Mouse (Mus musculus) testis, postnatal 10 days (tissue): ENCODE results near the gene Prune1.

ENCODE experiments used
- DNase-seq: peaks from one replicate; pipeline ENCODE4 v3.0.0; 2021; ENCODE audit warnings: low spot score

Gene Prune1

DNA sequence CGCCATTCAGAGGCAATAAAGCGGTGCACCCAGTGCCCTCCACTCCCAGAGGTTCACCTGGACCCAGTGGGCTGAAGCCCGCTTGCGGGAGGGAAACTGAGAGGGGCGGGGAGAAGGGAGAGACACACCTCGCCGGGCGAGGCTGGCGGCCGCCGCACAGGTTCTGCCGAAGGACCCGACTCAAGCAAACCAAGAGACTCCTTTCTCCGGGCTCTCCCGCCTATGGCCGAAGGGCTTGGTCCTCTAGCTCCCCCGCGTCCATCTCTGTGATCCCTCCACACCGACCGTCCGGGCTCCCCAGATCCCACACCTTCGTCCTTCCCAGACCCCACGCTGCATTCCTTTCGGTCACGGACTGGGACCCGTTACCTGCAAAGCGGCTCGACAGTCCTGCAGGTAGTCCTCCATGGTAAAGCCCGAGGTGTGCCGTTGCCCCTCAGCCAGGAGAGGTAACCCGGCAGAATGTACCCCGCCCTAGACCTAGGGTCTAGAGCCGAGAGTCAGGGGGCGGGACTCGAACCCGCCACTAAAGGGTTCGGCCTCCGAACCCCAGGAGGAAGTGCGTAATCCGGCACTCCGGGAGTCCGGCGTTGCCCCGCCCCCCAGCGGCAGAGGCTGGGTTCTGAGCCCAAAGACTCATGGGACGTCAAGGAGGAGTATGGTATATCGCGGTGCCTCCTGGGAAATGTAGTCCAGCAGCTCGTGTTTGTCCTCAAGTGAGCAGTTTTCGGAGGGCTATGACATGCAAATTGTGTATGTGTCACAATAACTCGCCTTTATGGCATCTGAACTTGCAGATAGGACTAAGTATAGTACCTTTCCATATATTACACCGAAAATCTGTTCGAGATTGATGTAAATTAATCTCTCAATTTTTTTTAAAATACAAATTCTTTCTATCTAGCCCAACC lies at the start of gene Prune1, which contains the start of gene Mindy1:
Gene Prune1, minus strand, starts transcription at position 861 of the 911 bp plus-strand sequence.
Gene Mindy1, plus strand, starts transcription at position 130 of the 911 bp plus-strand sequence.
- DNase-seq: peak; percentile 99

DNA sequence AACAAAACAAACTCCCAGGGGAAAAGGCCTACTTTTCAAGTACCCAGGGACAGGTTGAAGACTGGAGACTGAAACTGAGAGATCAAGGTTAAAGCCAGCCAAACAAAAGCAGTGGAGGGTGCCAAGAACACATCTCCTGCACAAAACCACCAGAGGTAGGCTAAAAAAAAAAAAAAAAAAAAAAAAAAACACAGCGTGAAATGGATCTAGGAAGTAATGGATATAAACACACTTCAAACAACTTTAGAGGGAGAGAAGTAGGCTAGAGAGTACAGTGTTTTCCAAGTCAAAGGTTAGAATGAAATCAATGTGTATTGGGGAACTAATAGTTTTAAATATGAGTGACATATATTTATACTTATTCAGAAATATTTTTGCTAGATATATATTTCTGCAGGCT lies 49.7 kb upstream of the Prune1 start:
- no peak for DNase-seq

DNA sequence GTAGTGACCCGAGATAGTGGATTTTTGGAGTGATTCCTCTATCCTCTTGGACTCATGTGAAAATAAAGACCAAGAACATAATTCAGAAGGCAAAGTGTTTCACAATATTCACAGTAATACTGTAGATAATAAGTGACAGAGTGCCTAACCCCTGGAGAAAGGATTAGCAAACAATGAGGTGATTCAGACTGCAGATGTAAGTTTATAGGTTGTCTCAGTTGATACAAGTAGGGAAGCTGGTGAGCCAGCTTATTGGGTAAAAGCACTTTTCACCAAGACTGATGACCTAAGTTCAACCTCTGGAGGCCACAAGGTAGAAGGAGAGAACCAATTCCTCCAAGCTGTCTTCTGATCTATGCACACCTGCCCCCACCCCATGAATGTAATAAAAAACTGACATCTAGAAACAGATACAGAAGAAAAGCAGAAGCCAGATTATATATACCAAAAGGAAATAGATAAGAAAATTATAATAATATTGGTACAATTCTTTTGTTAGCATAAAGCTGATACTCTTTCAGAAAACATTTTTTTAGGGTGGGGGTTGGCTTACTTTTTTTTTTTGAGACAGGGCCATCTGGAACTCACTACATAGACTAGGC lies 47.0 kb upstream of the Prune1 start:
- DNase-seq: no peak

- DNase-seq: no peak
Measured at GRCm38 (mm10) chr3:95324454-95325144, 42.7 kb upstream of the Prune1 start.

DNA sequence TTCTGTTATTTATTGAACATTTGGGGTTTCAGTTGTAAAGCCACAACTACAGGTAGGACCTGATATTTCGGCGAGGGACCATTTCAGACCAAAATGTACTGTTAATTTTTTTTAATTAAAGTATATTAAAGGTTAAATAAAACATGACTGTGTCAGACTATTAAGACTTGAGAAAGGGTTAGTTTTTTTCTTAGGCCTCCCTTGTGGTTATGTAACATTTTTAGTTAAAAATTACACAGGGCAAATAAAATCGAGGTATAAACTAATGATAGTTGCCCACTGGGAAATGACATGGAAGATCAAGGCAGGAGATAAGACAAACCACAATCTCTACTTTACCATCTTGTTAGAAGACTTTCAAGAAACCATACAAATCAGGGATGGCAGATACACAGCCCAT lies 41.6 kb upstream of the Prune1 start:
- DNase-seq: no peak

- no peak for DNase-seq
Measured at GRCm38 (mm10) chr3:95319701-95320625, 38.1 kb upstream of the Prune1 start.

GRCm38 (mm10) chr3:95319110-95319509 lies 37.2 kb upstream of the Prune1 start:
- DNase-seq: no peak

DNA sequence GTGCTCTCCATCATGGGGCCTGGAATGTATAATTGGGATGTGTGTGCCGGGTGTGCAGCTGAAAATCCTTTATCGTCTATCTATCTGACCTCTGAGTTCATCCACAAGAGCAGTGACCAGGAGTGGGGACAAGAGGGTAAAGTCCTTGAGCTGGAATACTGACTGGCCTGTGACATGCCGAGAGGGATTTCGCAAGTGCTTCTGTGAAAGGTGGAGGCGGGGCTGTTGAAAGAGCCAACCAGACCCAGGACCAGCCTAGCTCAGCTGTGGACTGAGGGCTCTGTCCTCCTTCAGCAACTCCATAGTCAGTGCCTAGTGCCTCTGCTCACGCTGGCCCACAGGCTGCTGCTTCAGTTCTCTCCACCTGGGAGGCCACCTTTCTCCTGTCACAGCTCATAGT lies 36.7 kb upstream of the Prune1 start:
- no peak for DNase-seq

DNA sequence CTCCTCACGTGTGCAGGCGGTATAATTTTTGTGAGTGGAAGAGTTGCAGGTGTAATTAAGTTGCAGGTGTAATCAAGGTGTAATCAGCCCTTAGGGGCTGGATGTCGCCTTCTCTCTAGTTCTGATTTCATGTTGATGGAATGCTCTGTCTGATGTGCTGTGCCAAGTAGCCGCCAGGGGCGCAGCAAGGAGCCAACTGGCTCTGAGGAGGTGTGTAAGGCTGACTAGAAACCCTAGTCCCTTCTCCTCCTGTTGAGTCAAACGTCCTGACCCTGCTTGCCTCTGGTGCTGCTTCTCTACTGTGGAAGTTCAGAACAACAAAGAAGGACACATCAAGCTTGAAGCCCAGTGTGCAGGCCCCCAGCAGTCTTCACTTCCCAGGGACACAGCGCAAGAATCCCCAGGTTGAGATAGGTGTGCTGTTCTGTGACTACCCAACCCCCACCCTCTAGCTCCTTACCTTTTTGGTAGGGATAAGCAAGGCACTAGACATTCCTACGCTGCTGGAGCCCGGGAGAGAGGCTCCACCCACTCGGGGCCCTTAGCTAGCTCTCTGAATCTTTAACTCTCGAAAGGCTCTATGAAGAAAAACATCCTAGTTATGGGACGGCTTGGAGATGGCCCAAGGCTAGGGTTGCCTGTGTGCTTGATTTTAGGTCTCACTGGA lies 35.7 kb upstream of the Prune1 start:
- DNase-seq: peak; percentile 71

- no peak for DNase-seq
Measured at GRCm38 (mm10) chr3:95315844-95316550, 34.1 kb upstream of the Prune1 start.

DNA sequence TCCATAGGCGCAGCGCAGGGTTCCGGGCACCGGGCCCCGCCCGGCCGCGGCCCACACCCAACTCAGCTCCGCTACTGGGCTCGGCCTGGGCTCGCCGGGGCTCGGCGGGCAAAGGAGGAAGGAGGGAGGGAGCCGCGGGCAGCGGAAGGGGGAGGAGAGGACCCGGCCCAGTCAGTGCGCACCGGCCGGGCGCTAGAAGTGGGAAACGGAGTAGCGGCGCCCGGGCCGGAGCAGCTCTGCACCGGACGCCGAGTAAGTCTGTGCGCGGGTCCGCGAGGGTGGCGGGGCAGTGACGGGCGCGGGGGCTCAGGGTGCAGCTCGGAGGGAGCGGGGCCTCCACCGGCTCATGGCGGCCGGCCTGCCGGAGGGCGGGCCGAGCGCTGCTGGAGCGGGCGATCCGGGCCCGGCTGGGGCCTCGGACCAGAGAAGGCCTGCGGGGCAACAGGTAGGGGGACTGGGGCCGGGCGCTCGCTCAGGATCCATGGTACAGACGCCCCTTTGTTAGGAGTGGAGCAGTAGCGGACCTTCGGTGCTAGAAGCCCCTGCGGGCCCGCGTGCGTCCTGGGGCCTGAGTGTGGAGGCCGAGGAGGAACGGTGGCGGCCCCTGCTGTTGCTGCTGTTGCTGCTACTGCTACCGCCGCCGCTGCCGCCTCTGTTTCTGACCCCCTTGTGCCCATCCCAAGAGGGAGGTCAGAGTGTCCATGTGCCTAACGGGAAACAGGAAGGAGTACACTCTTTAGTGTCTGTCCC lies 33.4 kb upstream of the Prune1 start:
- peak; percentile 93 for DNase-seq

GRCm38 (mm10) chr3:95314486-95315093 lies 32.7 kb upstream of the Prune1 start, which contains the start of gene Cers2:
Gene Cers2 (plus strand): TSS chr3:95314791.
- no peak for DNase-seq

DNA sequence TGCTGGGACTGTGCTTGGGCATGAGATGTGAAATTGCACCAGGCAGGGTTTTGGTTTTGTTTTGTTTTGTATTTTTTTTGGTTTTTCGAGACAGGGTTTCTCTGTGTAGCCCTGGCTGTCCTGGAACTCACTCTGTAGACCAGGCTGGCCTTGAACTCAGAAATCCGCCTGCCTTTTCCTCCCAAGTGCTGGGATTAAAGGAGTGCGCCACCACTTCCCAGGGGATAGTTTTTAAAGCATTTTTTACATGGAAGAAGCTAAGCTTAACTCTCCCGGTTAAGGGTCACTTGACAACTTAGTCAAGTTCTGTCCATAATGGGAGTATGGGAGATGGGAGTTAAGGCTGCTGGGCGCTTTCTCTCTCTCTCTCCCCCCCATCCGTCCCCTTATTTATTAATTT lies 32.2 kb upstream of the Prune1 start:
- no peak for DNase-seq

DNA sequence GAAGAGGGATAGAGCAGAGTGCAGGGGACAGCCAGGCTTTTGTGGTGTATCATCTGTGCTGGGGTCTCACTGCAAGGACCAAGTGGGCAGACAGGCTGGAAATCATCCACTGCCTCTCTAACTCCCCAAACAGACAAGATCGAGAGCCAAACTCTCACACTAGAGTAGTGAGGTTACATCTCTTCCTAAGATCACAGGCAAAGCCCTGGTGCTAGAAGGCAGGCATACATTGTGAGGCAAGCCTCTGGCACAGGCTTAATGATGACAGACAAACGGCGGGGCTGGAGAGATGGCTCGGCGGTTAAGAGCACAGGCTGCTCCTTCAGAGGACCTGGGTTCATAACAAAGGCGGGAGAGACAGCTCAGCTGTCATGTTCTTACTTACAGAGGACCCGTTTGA lies 31.6 kb upstream of the Prune1 start:
- DNase-seq: no peak

DNA sequence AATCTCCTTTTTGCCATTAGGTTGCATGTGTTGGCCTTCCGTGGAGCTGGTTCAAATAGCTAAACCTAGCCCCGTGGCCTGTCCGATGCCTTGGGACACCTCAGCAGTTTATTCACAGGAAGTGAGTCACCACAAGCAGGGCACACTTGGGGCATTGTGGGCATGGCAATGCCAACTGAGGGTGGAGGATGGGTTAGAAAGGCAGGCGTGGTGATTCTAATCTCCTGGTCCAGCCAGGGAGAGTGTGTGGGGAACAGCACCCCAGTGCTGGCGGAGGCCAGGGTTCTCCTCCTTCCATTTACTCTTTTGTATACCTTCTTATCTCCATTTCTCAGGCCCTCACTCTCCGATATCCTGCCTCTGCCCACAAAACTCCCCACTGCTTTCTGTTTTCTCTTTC lies 30.7 kb upstream of the Prune1 start:
- DNase-seq: no peak

DNA sequence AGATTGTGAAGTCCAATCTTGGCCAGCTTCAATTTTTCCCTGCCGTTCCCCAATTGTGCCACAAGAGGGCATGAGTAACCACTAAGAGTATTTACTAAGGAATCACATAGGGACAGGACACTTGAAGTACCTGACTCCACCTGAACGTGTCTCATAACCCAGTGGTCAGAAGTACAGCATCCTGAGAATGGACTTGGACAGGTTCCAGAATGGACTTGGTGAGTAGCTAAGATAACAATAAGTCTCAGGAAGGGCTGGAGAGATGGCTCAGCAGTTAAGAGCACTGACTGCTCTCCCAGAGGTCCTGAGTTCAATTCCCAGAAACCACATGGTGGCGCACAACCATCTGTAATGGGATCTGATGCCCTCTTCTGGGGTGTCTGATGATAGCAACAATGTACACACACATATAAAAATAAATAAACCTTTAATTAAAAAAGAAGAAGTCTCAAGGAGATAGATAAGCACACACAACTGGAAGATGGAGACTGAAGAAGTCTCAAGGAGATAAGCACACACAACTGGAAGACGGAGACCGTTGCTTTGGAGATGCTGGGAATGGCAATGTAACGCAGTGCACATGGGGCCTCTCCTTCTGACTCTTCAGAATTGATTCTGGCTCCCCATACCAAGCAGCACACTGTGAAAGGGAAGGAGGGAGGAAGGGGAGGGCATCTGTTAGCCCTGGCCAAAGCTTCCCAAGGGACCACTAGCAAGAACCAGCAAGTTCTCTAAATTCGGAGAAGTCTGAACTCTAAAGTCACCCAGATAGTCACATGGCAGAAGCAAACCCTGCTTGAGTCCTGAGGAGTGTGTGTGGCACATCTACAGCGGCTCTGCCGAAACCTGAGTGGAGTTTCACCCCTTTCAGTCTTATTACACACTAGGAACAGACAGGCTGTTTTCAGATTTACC lies 29.3 kb upstream of the Prune1 start:
- DNase-seq: peak; percentile 73

GRCm38 (mm10) chr3:95310496-95310895 lies 28.6 kb upstream of the Prune1 start:
- no peak for DNase-seq

DNA sequence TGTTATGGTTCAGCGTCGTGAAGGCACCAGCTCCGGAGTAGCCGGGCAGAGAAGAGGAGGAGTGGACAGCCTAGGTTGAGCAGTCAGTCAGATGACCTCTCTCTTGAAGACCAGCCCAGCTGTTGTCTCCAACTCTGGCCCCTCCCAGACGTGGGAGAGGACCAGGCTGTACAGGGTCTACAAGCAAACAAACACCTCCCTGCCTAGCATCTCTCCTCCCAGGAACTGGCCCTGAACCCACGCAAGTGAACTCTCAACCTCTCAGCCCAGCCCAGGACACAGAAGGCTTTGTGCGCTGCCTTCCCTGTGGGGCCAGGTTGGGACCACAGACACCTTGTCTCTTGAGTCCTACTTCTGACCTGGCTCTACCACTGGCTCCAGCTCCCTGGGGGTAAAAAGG lies 25.2 kb upstream of the Prune1 start, which contains the start of gene Anxa9:
Gene Anxa9, minus strand, starts transcription at position 77 of the 400 bp plus-strand sequence.
- DNase-seq: peak; percentile 69
